Mouse (Mus musculus) embryonic facial prominence, embryonic 14.5 days (tissue): ENCODE results near the gene Pmm2. TPM values are rescaled to one million over a fixed set of nuclear protein-coding genes. Genes with fewer than 3 reads are reported as not detected.

ENCODE experiments used
- ATAC-seq: fragments of 200-750 bp; cut with Nextera tagmentation; 2 replicates; pipeline ENCODE4 v1.8.0; 2017; ENCODE audit warnings: low read depth, moderate number of reproducible peaks, moderate TSS enrichment
- DNase-seq: peaks from one replicate; pipeline ENCODE4 v3.0.0-alpha.2; 2015; ENCODE audit warnings: low spot score
- H3K27ac ChIP-seq: fragments of 300-500 bp; sonication (generic); replicated peaks from 2 replicates; pipeline ENCODE4 v1.5.1; 2014; ENCODE audit warnings: low read depth, mild to moderate bottlenecking, low read length, moderate library complexity
- H3K27me3 ChIP-seq: fragments of 300-500 bp; sonication (generic); replicated peaks from 2 replicates; pipeline ENCODE4 v1.6.1; 2014; ENCODE audit warnings: low read length; ENCODE audit not compliant: control insufficient read depth, insufficient read depth
- H3K36me3 ChIP-seq: fragments of 300-500 bp; sonication (generic); 2 replicates; pipeline ENCODE4 v1.6.1; 2014; ENCODE audit warnings: low read length, mixed read lengths; ENCODE audit not compliant: control insufficient read depth, insufficient read depth
- H3K4me1 ChIP-seq: fragments of 300-500 bp; sonication (generic); 2 replicates; pipeline ENCODE4 v1.6.1; 2014; ENCODE audit warnings: antibody characterized with exemption, low read length; ENCODE audit not compliant: control insufficient read depth, insufficient read depth
- H3K4me2 ChIP-seq: fragments of 300-500 bp; sonication (generic); 2 replicates; pipeline ENCODE4 v1.6.1; 2014; ENCODE audit warnings: low read depth, mild to moderate bottlenecking, low read length, moderate library complexity, mixed read lengths
- H3K4me3 ChIP-seq: fragments of 300-500 bp; sonication (generic); 2 replicates; pipeline ENCODE4 v1.5.1; 2014; ENCODE audit warnings: low read depth, mild to moderate bottlenecking, low read length
- H3K9ac ChIP-seq: fragments of 300-500 bp; sonication (generic); 2 replicates; pipeline ENCODE4 v1.6.1; 2014; ENCODE audit warnings: low read depth, mild to moderate bottlenecking, low read length, moderate library complexity, mixed read lengths
- H3K9me3 ChIP-seq: fragments of 300-500 bp; sonication (generic); 2 replicates; pipeline ENCODE4 v1.6.1; 2016; ENCODE audit warnings: low read length; ENCODE audit not compliant: control insufficient read depth
- WGBS: fragments of 180-500 bp; shearing (Covaris S2); extraction: QIAGEN DNeasy Blood & Tissue Kit; methylation state at CpG from one replicate; pipeline ENCODE4 v1.1.7; 2014; 5-methylcytosine and 5-hydroxymethylcytosine counted together
- polyA plus RNA-seq: library from polyadenylated mRNA; unstranded; fragments of >200 nt; fragmentation: Nextera tagmentation; extraction: Ambion mirVana; gene quantifications from 2 replicates; pipeline ENCODE4 v1.2.1, GENCODE M21; 2014

Gene Pmm2
- polyA plus RNA-seq: 42.4 and 47.5 TPM in 2 replicates

DNA sequence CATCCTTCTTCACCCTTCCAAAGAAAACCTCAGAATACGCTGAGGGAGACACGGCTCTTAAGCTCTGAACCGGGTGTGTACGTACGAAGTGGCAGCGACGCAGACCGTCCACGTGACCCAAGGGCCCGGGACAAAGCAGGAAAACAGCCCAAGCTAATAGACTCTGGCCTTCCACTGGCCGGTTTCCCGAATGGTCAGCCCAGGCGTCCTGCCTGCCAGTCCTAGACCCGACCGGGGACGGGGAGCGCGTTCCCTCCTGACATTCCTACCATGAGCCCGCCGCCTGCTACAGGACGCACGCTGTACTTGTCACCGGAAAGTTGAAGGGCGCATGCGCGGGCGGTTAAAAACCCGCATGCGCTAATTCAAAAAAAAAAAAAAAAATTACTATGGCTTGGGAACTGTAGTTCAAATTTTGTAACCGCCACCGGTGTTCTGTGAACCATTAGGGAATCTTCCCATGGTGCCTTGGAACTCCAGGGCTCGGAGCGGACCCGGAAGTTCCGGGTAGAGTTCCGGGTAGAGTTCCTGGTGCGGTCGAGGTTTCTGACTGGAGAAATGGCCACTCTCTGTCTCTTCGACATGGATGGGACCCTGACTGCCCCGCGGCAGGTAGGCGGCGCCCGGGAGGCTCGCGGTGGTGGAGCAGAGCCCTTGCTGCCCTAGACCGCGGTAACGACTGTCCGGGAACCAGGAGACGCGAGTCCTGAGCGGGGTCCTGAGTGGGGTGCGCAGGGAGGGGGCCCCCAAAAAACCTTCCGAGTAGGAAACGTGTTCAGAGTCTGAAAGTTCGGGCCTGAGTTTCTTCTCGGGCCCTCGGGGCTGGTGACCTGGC, at the start of gene Pmm2, which contains the start of gene Tmem186:
TSS of gene Pmm2 (plus strand) at position 458 of the 835 bp plus-strand sequence.
TSS of gene Tmem186 (minus strand) at position 496 of the 835 bp plus-strand sequence.
- no peaks in the 10 kb centered on the region for H3K9me3 ChIP-seq
- peak; percentile 97 for DNase-seq
- ATAC-seq: peak; percentile 95
- H3K9ac ChIP-seq: peak within 1 kb of the TSS; percentile 89
- peak within 1 kb of the TSS; percentile 81 for H3K4me3 ChIP-seq
- H3K4me1 ChIP-seq: peaks cover 13% of the 10 kb centered on the region; the same call in 1 of the 2 replicates
- H3K27ac ChIP-seq: peak within 1 kb of the TSS; percentile 83
- under 1% methylated on average over 59 of the region's 59 CpGs for WGBS
- H3K4me2 ChIP-seq: peak within 1 kb of the TSS; percentile 92
- peaks cover 38% of the 10 kb centered on the region for H3K36me3 ChIP-seq
- H3K27me3 ChIP-seq: no peaks in the 10 kb centered on the region

DNA sequence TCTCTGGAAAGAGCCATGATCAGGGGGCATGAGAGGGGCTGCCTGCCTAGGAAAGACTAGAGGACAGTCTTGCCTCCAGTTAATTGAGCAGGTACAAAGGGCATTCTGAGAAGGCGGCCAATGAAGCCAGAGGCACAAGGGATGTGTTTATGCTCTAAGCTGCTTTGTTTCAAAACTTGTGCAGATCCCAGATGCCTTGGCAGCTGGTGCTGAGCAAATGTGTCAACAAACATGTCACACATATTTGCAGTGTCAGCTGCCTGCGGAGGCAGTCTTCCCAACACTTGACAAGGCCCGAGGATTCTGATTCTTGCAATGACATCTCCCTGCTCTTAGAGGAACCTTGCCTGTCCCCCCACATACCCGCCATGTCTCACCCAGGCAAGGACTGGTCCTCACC, 42.1 kb upstream of the Pmm2 start:
- no peaks in the 10 kb centered on the region for H3K9me3 ChIP-seq
- H3K9ac ChIP-seq: no peak overlapping the region
- no peak overlapping the region for H3K4me2 ChIP-seq
- 57% methylated on average over 4 of the region's 4 CpGs for whole genome bisulfite sequencing
- DNase-seq: peak; percentile 64
- no peak overlapping the region for H3K27ac ChIP-seq
- no peak overlapping the region for H3K4me3 ChIP-seq
- no peak for ATAC-seq
- no peaks in the 10 kb centered on the region for H3K4me1 ChIP-seq
- no peaks in the 10 kb centered on the region for H3K27me3 ChIP-seq
- H3K36me3 ChIP-seq: no peaks in the 10 kb centered on the region

GRCm38 (mm10) chr16:8596336-8596735, 41.1 kb upstream of the Pmm2 start:
- ATAC-seq (no peak), DNase-seq (no peak)
- H3K27me3 ChIP-seq: no peaks in the 10 kb centered on the region
- 69% methylated on average over 4 of the region's 4 CpGs for WGBS
- no peak overlapping the region for H3K9ac ChIP-seq
- H3K4me1 ChIP-seq: no peaks in the 10 kb centered on the region
- no peak overlapping the region for H3K4me3 ChIP-seq
- H3K27ac ChIP-seq: no peak overlapping the region
- no peaks in the 10 kb centered on the region for H3K36me3 ChIP-seq
- H3K4me2 ChIP-seq: no peak overlapping the region
- H3K9me3 ChIP-seq: no peaks in the 10 kb centered on the region

GRCm38 (mm10) chr16:8597516-8597915, 40.0 kb upstream of the Pmm2 start:
- no peaks in the 10 kb centered on the region for H3K9me3 ChIP-seq
- H3K27me3 ChIP-seq: no peaks in the 10 kb centered on the region
- H3K4me1 ChIP-seq: no peaks in the 10 kb centered on the region
- H3K4me3 ChIP-seq: no peak overlapping the region
- ATAC-seq: no peak
- H3K4me2 ChIP-seq: no peak overlapping the region
- no peak overlapping the region for H3K27ac ChIP-seq
- no peak overlapping the region for H3K9ac ChIP-seq
- WGBS: 76% methylated on average over 5 of the region's 5 CpGs
- DNase-seq: no peak
- H3K36me3 ChIP-seq: 0 out of 2 replicates have a peak, but pooled peaks cover 10% of the 10 kb centered on the region

- H3K4me2 ChIP-seq: no peak overlapping the region
- H3K9ac ChIP-seq: no peak overlapping the region
- peaks cover 21% of the 10 kb centered on the region for H3K36me3 ChIP-seq
- ATAC-seq: no peak
- no peaks in the 10 kb centered on the region for H3K4me1 ChIP-seq
- DNase-seq: no peak
- no peak overlapping the region for H3K27ac ChIP-seq
- WGBS: 78% methylated on average over 3 of the region's 3 CpGs
- no peaks in the 10 kb centered on the region for H3K27me3 ChIP-seq
- H3K9me3 ChIP-seq: no peaks in the 10 kb centered on the region
- H3K4me3 ChIP-seq: no peak overlapping the region
Observed at GRCm38 (mm10) chr16:8603789-8604188, 33.7 kb upstream of the Pmm2 start.

- whole genome bisulfite sequencing: 42% methylated on average over 3 of the region's 3 CpGs
- Histone ChIP-seq H3K4me3 (no peak overlapping the region), H3K27me3 (no peaks in the 10 kb centered on the region), H3K27ac (no peak overlapping the region), H3K4me1 (no peaks in the 10 kb centered on the region), H3K9me3 (no peaks in the 10 kb centered on the region), H3K36me3 (peaks cover 19% of the 10 kb centered on the region), H3K9ac (no peak overlapping the region), H3K4me2 (no peak overlapping the region)
- ATAC-seq: no peak
- DNase-seq: no peak
Observed at GRCm38 (mm10) chr16:8610397-8610796, 27.1 kb upstream of the Pmm2 start.

GRCm38 (mm10) chr16:8612214-8613005, 25.1 kb upstream of the Pmm2 start:
- Histone ChIP-seq H3K4me1 (no peaks in the 10 kb centered on the region), H3K27ac (no peak overlapping the region), H3K36me3 (peaks cover 16% of the 10 kb centered on the region), H3K9ac (no peak overlapping the region), H3K9me3 (no peaks in the 10 kb centered on the region), H3K4me3 (no peak overlapping the region), H3K4me2 (no peak overlapping the region), H3K27me3 (no peaks in the 10 kb centered on the region)
- ATAC-seq: no peak
- WGBS: 82% methylated on average over 8 of the region's 8 CpGs
- DNase-seq: no peak

GRCm38 (mm10) chr16:8613039-8613438, 24.4 kb upstream of the Pmm2 start:
- H3K27me3 ChIP-seq: no peaks in the 10 kb centered on the region
- DNase-seq (no peak), ATAC-seq (no peak)
- no peaks in the 10 kb centered on the region for H3K9me3 ChIP-seq
- no peak overlapping the region for H3K4me2 ChIP-seq
- H3K4me3 ChIP-seq: no peak overlapping the region
- no peak overlapping the region for H3K9ac ChIP-seq
- H3K4me1 ChIP-seq: no peaks in the 10 kb centered on the region
- peaks cover 16% of the 10 kb centered on the region for H3K36me3 ChIP-seq
- no peak overlapping the region for H3K27ac ChIP-seq
- 81% methylated on average over 4 of the region's 4 CpGs for WGBS
